Mouse (Mus musculus) erythroblast, adult 5-6 weeks (primary cell): ENCODE measurements around the gene H2-Eb1. TPM values are rescaled to one million over a fixed set of nuclear protein-coding genes. Genes with fewer than 3 reads are reported as not detected.

Experiments
- ATAC-seq: replicated peaks from 2 replicates; pipeline ENCODE4 v1.8.0; 2016; ENCODE audit warnings: moderate number of reproducible peaks, mild to moderate bottlenecking, moderate TSS enrichment, inconsistent platforms; ENCODE audit not compliant: poor library complexity, low FRiP score, severe bottlenecking
- total RNA-seq, 2 experiments: library from RNA; stranded (forward) in 1 of 2; stranded (reverse) in 1 of 2; fragments of 150-400 nt in 1 of 2; fragments of 200-764, 138-1000 nt in 1 of 2; gene quantifications; 2 replicates each; pipeline versions ENCODE4 v1.2.3 to v1.2.4; 2015 to 2017; ENCODE audit warnings: low replicate concordance in 2 of 2

H2-Eb1 gene
- total RNA-seq, 2 experiments from 2014 or later = 6.5 to 53.1 TPM

GRCm38 (mm10) chr17:34363676-34364310 is 58.1 kb downstream of the H2-Eb1 start:
- ATAC-seq = no peak

- no peak for ATAC-seq
Observed at GRCm38 (mm10) chr17:34365031-34365430, 59.4 kb downstream of the H2-Eb1 start.

Other genes starting within 250 kb of the H2-Eb1 start
- gene H2-Oa, start 213.5 kb upstream of the H2-Eb1 start, total RNA-seq (2015; ENCODE audit: low replicate concordance) = 0.84 and 7.9 TPM in 2 replicates
- 1.1 TPM in 1 of 2 replicates, not detected in the other for gene H2-Oa, start 213.5 kb upstream of the H2-Eb1 start, total RNA-seq (2017; ENCODE audit: low replicate concordance)
- 15.9 and 37.5 TPM in 2 replicates for gene H2-DMa, start 186.3 kb upstream of the H2-Eb1 start, total RNA-seq (2015; ENCODE audit: low replicate concordance)
- 11.7 and 13.3 TPM in 2 replicates for gene H2-DMa, start 186.3 kb upstream of the H2-Eb1 start, total RNA-seq (2017; ENCODE audit: low replicate concordance)
- 36.1 and 75.0 TPM in 2 replicates for gene Brd2, start 183.2 kb upstream of the H2-Eb1 start, total RNA-seq (2015; ENCODE audit: low replicate concordance)
- 114 and 135 TPM in 2 replicates for gene Brd2, start 183.2 kb upstream of the H2-Eb1 start, total RNA-seq (2017; ENCODE audit: low replicate concordance)
- 2.5 TPM in 1 of 2 replicates, not detected in the other for gene H2-DMb2, start 162.6 kb upstream of the H2-Eb1 start, total RNA-seq (2015; ENCODE audit: low replicate concordance)
- 3.2 and 3.6 TPM in 2 replicates for gene H2-DMb2, start 162.6 kb upstream of the H2-Eb1 start, total RNA-seq (2017; ENCODE audit: low replicate concordance)
- 6.1 and 9.6 TPM in 2 replicates for gene H2-DMb1, start 152.8 kb upstream of the H2-Eb1 start, total RNA-seq (2015; ENCODE audit: low replicate concordance)
- 7.1 and 15.8 TPM in 2 replicates for gene H2-DMb1, start 152.8 kb upstream of the H2-Eb1 start, total RNA-seq (2017; ENCODE audit: low replicate concordance)
- gene Tap1, start 118.3 kb upstream of the H2-Eb1 start, total RNA-seq (2015; ENCODE audit: low replicate concordance) = 6.9 and 12.1 TPM in 2 replicates
- gene Tap1, start 118.3 kb upstream of the H2-Eb1 start, total RNA-seq (2017; ENCODE audit: low replicate concordance) = 13.3 and 24.7 TPM in 2 replicates
- gene Psmb9, start 118.1 kb upstream of the H2-Eb1 start, total RNA-seq (2015; ENCODE audit: low replicate concordance) = 16.1 and 55.0 TPM in 2 replicates
- 17.2 and 29.1 TPM in 2 replicates for gene Psmb9, start 118.1 kb upstream of the H2-Eb1 start, total RNA-seq (2017; ENCODE audit: low replicate concordance)
- 35.5 and 50.4 TPM in 2 replicates for gene Psmb8, start 108.1 kb upstream of the H2-Eb1 start, total RNA-seq (2015; ENCODE audit: low replicate concordance)
- 34.0 and 37.2 TPM in 2 replicates for gene Psmb8, start 108.1 kb upstream of the H2-Eb1 start, total RNA-seq (2017; ENCODE audit: low replicate concordance)
- gene Tap2, start 102.3 kb upstream of the H2-Eb1 start, total RNA-seq (2015; ENCODE audit: low replicate concordance) = 0.38 and 5.2 TPM in 2 replicates
- gene Tap2, start 102.3 kb upstream of the H2-Eb1 start, total RNA-seq (2017; ENCODE audit: low replicate concordance) = 7.8 and 11.2 TPM in 2 replicates
- 4.8 and 8.1 TPM in 2 replicates for gene H2-Ob, start 67.0 kb upstream of the H2-Eb1 start, total RNA-seq (2015; ENCODE audit: low replicate concordance)
- 1.4 TPM in 1 of 2 replicates, not detected in the other for gene H2-Ob, start 67.0 kb upstream of the H2-Eb1 start, total RNA-seq (2017; ENCODE audit: low replicate concordance)
- 60.8 and 138 TPM in 2 replicates for gene H2-Ab1, start 48.2 kb upstream of the H2-Eb1 start, total RNA-seq (2015; ENCODE audit: low replicate concordance)
- gene H2-Ab1, start 48.2 kb upstream of the H2-Eb1 start, total RNA-seq (2017; ENCODE audit: low replicate concordance) = 38.6 and 79.7 TPM in 2 replicates
- 92.2 and 127 TPM in 2 replicates for gene H2-Aa, start 18.0 kb upstream of the H2-Eb1 start, total RNA-seq (2015; ENCODE audit: low replicate concordance)
- gene H2-Aa, start 18.0 kb upstream of the H2-Eb1 start, total RNA-seq (2017; ENCODE audit: low replicate concordance) = 32.1 and 32.2 TPM in 2 replicates
- gene H2-Eb2, start 19.8 kb downstream of the H2-Eb1 start, total RNA-seq (2015; ENCODE audit: low replicate concordance) = not detected in 2 replicates
- gene H2-Eb2, start 19.8 kb downstream of the H2-Eb1 start, total RNA-seq (2017; ENCODE audit: low replicate concordance) = not detected in 2 replicates
- gene Btnl2, start 49.0 kb downstream of the H2-Eb1 start, total RNA-seq (2015; ENCODE audit: low replicate concordance) = 0.96 TPM in 1 of 2 replicates, not detected in the other
- 0.09 and 0.42 TPM in 2 replicates for gene Btnl2, start 49.0 kb downstream of the H2-Eb1 start, total RNA-seq (2017; ENCODE audit: low replicate concordance)
- not detected in 2 replicates for gene Btnl1, start 71.3 kb downstream of the H2-Eb1 start, total RNA-seq (2015; ENCODE audit: low replicate concordance)
- not detected in 2 replicates for gene Btnl1, start 71.3 kb downstream of the H2-Eb1 start, total RNA-seq (2017; ENCODE audit: low replicate concordance)
- gene BC051142, start 93.0 kb downstream of the H2-Eb1 start, total RNA-seq (2015; ENCODE audit: low replicate concordance) = not detected in 2 replicates
- gene BC051142, start 93.0 kb downstream of the H2-Eb1 start, total RNA-seq (2017; ENCODE audit: low replicate concordance) = not detected in 2 replicates
- 0.84 TPM in 1 of 2 replicates, not detected in the other for gene Btnl4, start 171.5 kb downstream of the H2-Eb1 start, total RNA-seq (2015; ENCODE audit: low replicate concordance)
- gene Btnl4, start 171.5 kb downstream of the H2-Eb1 start, total RNA-seq (2017; ENCODE audit: low replicate concordance) = not detected in 2 replicates
- not detected in 2 replicates for gene Btnl6, start 211.5 kb downstream of the H2-Eb1 start, total RNA-seq (2015; ENCODE audit: low replicate concordance)
- 0.77 TPM in 1 of 2 replicates, not detected in the other for gene Btnl6, start 211.5 kb downstream of the H2-Eb1 start, total RNA-seq (2017; ENCODE audit: low replicate concordance)